Mouse (Mus musculus): ENCODE results near the gene Polr3g. TPM values are rescaled to one million over a fixed set of nuclear protein-coding genes. Genes with fewer than 3 reads are reported as not detected.

The Polr3g gene
- total and polyA plus RNA-seq, 3 experiments, result 26.2 to 79.4 (median 36.8) TPM

GRCm38 (mm10) chr13:81646348-81646747 lies 64.5 kb downstream of the Polr3g start (continued):
- TF ChIP-seq MEF2A (IDR thresholded peaks at IDR 0.05; ENCODE audit: extremely low read depth, insufficient replicate concordance, low read depth, low read length, poor library complexity, severe bottlenecking) (no peak), CHD1 (IDR thresholded peaks at IDR 0.05; ENCODE audit: low read depth, low read length) (no peak), POLR2AphosphoS2 (IDR thresholded peaks at IDR 0.05; ENCODE audit: low read length) (no peak), TCF12 (IDR thresholded peaks at IDR 0.05; ENCODE audit: low read depth, low read length) (peak; percentile 85)

DNA sequence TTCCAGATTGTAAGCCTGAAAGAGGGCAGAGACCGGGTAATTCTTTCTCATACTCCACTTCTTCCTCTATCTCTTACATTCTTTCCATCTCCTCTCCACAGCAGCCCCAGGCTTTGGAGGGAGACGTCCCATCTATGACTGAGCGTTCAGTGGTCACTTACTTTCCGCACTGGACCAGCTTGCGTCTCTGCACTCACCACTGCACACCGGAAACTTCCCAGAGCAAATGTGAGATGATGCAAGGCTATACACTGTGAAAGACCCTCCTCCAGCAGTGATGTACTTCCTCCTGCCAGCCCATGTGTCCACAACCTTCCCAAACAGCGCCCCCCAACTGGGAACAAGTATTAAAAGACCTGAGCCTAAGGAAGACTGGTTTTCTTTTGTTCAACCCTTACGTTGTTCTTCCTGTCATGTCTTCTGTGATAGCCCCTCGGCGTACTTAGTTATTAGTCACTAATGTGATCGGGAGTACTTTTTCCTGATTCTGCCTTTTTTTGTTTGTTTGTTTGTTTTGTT lies 66.7 kb downstream of the Polr3g start:
- DNase-seq (ENCODE audit: low read depth, low spot score), result no peak
- peaks cover 0 to 27% of the 10 kb centered on the region in 2 experiments; a peak in 2 of 4 replicates for H3K36me3 ChIP-seq (ENCODE audit: control insufficient read depth in 1 of 2, insufficient read depth in 2 of 2, low read length in 2 of 2)
- H3K9ac ChIP-seq (ENCODE audit: control insufficient read depth, low read depth, low read length, poor library complexity, severe bottlenecking), result no peak overlapping the region
- no peaks in the 10 kb centered on the region for H3K79me2 ChIP-seq (ENCODE audit: control insufficient read depth, insufficient read depth, low read length, poor library complexity)
- H3K9me3 ChIP-seq (replicated peaks; ENCODE audit: insufficient read depth, low read length), result no peaks in the 10 kb centered on the region
- H3K4me1 ChIP-seq (ENCODE audit: control insufficient read depth in 1 of 2, insufficient read depth in 2 of 2, low read length in 2 of 2), result peaks cover 5 to 30% of the 10 kb centered on the region in 2 experiments
- H3K27ac ChIP-seq (ENCODE audit: control insufficient read depth, low read depth, low read length), result no peak overlapping the region
- no peak for TF ChIP-seq MYB (IDR thresholded peaks at IDR 0.05; ENCODE audit: low read depth, low read length)
- TF ChIP-seq MXI1 (IDR thresholded peaks at IDR 0.05; ENCODE audit: low read depth, low read length), result no peak
- TF ChIP-seq TCF12 (IDR thresholded peaks at IDR 0.05; ENCODE audit: low read depth, low read length), result no peak
- no peak for TF ChIP-seq MYC (IDR thresholded peaks at IDR 0.05; ENCODE audit: low read depth, low read length)
- TF ChIP-seq POLR2AphosphoS2 (IDR thresholded peaks at IDR 0.05; ENCODE audit: low read length), result no peak
- TF ChIP-seq ETS1 (IDR thresholded peaks at IDR 0.05; ENCODE audit: low read depth, low read length), result no peak
- no peak overlapping the region for H3K4me3 ChIP-seq (ENCODE audit: control insufficient read depth in 1 of 2, insufficient read depth in 1 of 2, low read depth in 2 of 2, low read length in 2 of 2)
- no peaks in the 10 kb centered on the region for H3K27me3 ChIP-seq (ENCODE audit: control insufficient read depth in 1 of 2, insufficient read depth in 2 of 2, low read length in 2 of 2)

GRCm38 (mm10) chr13:81642491-81643149 lies 68.2 kb downstream of the Polr3g start:
- Histone ChIP-seq H3K4me3 (ENCODE audit: control insufficient read depth in 1 of 2, insufficient read depth in 1 of 2, low read depth in 2 of 2, low read length in 2 of 2) (peak overlapping the region; percentile 37 to 39), H3K79me2 (ENCODE audit: control insufficient read depth, insufficient read depth, low read length, poor library complexity) (no peaks in the 10 kb centered on the region), H3K4me1 (ENCODE audit: control insufficient read depth in 1 of 2, insufficient read depth in 2 of 2, low read length in 2 of 2) (peaks cover 5 to 28% of the 10 kb centered on the region in 2 experiments), H3K9me3 (replicated peaks; ENCODE audit: insufficient read depth, low read length) (no peaks in the 10 kb centered on the region), H3K9ac (ENCODE audit: control insufficient read depth, low read depth, low read length, poor library complexity, severe bottlenecking) (peak overlapping the region; percentile 4; the same call in 1 of the 2 replicates), H3K27ac (ENCODE audit: control insufficient read depth, low read depth, low read length) (peak overlapping the region; percentile 46), H3K27me3 (ENCODE audit: control insufficient read depth in 1 of 2, insufficient read depth in 2 of 2, low read length in 2 of 2) (no peaks in the 10 kb centered on the region), H3K36me3 (ENCODE audit: control insufficient read depth in 1 of 2, insufficient read depth in 2 of 2, low read length in 2 of 2) (peaks cover 0 to 20% of the 10 kb centered on the region in 2 experiments; a peak in 2 of 4 replicates)
- DNase-seq (ENCODE audit: low read depth, low spot score), result peak; percentile 65
- TF ChIP-seq MYB (IDR thresholded peaks at IDR 0.05; ENCODE audit: low read depth, low read length) (peak; percentile 13; the same call in 1 of the 2 replicates), TAL1 (IDR thresholded peaks at IDR 0.05; ENCODE audit: low read length) (peak; percentile 88), EP300 (IDR thresholded peaks at IDR 0.05; ENCODE audit: low read depth in 1 of 2, low read length in 2 of 2) (peak; percentile 89 to 93), TCF12 (IDR thresholded peaks at IDR 0.05; ENCODE audit: low read depth, low read length) (peak; percentile 93), GATA1 (IDR thresholded peaks at IDR 0.05; ENCODE audit: low read depth, low read length) (peak; percentile 92), ZMIZ1 (IDR thresholded peaks at IDR 0.05; ENCODE audit: low read depth, low read length) (no peak), ETS1 (IDR thresholded peaks at IDR 0.05; ENCODE audit: low read depth, low read length) (peak; percentile 55; the same call in 1 of the 2 replicates), ELF1 (IDR thresholded peaks at IDR 0.05; ENCODE audit: low read depth, low read length) (no peak)
